Mouse (Mus musculus) stomach, embryonic 15.5 days (tissue): ENCODE measurements at regions not wholly inside any gene's neighbourhood (a gene's known extent, or its start where the extent isn't known, plus 50 kb on each side); places are given as distances from the start of the nearest gene placed in this dataset.

Experiments
- ATAC-seq: fragments of 200-750 bp; cut with Nextera tagmentation; 2 replicates; pipeline ENCODE4 v1.8.0; 2017; ENCODE audit warnings: low read depth, moderate number of reproducible peaks, moderate TSS enrichment; ENCODE audit not compliant: insufficient read depth, low FRiP score
- H3K27ac ChIP-seq: fragments of 300-500 bp; sonication (generic); 2 replicates; pipeline ENCODE4 v1.5.1; 2015; ENCODE audit warnings: mild to moderate bottlenecking, inconsistent platforms
- H3K27me3 ChIP-seq: fragments of 300-500 bp; sonication (generic); replicated peaks from 2 replicates; pipeline ENCODE4 v1.6.1; 2015; ENCODE audit warnings: inconsistent platforms
- H3K36me3 ChIP-seq: fragments of 300-500 bp; sonication (generic); 2 replicates; pipeline ENCODE4 v1.6.1; 2015; ENCODE audit warnings: inconsistent platforms
- H3K4me1 ChIP-seq: fragments of 300-500 bp; sonication (generic); 2 replicates; pipeline ENCODE4 v1.6.1; 2015; ENCODE audit warnings: inconsistent platforms
- H3K4me2 ChIP-seq: fragments of 300-500 bp; sonication (generic); 2 replicates; pipeline ENCODE4 v1.6.1; 2015; ENCODE audit warnings: mild to moderate bottlenecking, inconsistent platforms
- H3K4me3 ChIP-seq: fragments of 300-500 bp; sonication (generic); replicated peaks from 2 replicates; pipeline ENCODE4 v1.5.1; 2015; ENCODE audit warnings: inconsistent platforms
- H3K9ac ChIP-seq: fragments of 300-500 bp; sonication (generic); 2 replicates; pipeline ENCODE4 v1.6.1; 2015; ENCODE audit warnings: inconsistent platforms
- H3K9me3 ChIP-seq: fragments of 300-500 bp; sonication (generic); 2 replicates; pipeline ENCODE4 v1.6.1; 2016; ENCODE audit warnings: inconsistent platforms
- WGBS: fragments of 180-500 bp; shearing (Covaris S2); methylation state at CpG from one replicate; pipeline ENCODE4 v1.1.7; 2015; 5-methylcytosine and 5-hydroxymethylcytosine counted together

- Histone ChIP-seq H3K36me3 (no peaks in the 10 kb centered on the region), H3K4me1 (no peaks in the 10 kb centered on the region), H3K9me3 (no peaks in the 10 kb centered on the region), H3K27ac (no peak overlapping the region), H3K9ac (no peak overlapping the region), H3K27me3 (no peaks in the 10 kb centered on the region), H3K4me2 (no peak overlapping the region), H3K4me3 (no peak overlapping the region)
- 57% methylated on average over 14 of the region's 14 CpGs for WGBS
- ATAC-seq = no peak
These were observed 247.3 kb downstream of the Tshz3 start for GRCm38 (mm10) chr7:36945024-36945815.

DNA sequence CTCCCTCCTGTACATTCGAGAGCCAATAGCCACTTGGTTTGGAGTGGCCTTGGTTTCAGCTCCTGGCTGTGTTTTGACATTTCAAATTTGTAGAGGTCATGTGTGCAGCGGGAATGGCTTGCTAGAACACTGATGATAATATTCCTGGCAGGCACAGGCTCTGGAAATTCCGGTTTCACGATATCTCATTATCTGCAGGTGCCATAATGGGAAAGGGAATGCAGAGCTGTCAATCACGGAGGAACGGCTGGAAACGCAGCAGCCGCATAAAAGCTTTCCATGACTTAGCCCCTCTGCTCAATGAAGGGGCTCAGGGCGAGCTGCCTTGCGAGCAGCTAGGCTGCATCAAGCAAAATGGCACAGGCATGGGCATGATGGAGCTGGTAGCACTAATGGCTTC, 251.6 kb downstream of the Tshz3 start:
- no peaks in the 10 kb centered on the region for H3K9me3 ChIP-seq
- H3K4me3 ChIP-seq = no peak overlapping the region
- no peaks in the 10 kb centered on the region for H3K4me1 ChIP-seq
- 54% methylated on average over 10 of the region's 10 CpGs for WGBS
- no peaks in the 10 kb centered on the region for H3K36me3 ChIP-seq
- no peaks in the 10 kb centered on the region for H3K27me3 ChIP-seq
- no peak overlapping the region for H3K27ac ChIP-seq
- no peak overlapping the region for H3K4me2 ChIP-seq
- peak; percentile 31; the same call in 1 of the 2 replicates for ATAC-seq
- H3K9ac ChIP-seq = no peak overlapping the region

DNA sequence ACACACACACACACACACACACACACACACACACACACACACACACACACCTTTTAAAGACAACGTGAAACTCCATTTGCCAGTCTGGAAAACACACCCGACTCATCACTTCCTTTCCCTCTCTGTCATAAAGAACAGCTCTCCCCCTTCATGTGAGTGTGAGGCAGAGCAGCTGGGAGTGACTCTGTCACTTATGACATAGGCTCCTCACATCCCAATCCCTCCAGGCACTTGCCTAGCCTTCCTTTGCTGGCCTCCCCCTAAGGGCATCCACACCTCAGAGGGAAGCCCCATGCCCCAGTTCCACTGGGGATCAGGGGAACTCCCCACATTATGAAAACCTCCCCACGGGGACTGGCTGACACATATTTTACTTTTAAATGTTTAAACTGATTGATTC, 257.5 kb downstream of the Tshz3 start:
- H3K9ac ChIP-seq = no peak overlapping the region
- no peaks in the 10 kb centered on the region for H3K9me3 ChIP-seq
- no peak overlapping the region for H3K4me3 ChIP-seq
- no peaks in the 10 kb centered on the region for H3K4me1 ChIP-seq
- H3K27ac ChIP-seq = no peak overlapping the region
- no peaks in the 10 kb centered on the region for H3K36me3 ChIP-seq
- H3K27me3 ChIP-seq = no peaks in the 10 kb centered on the region
- H3K4me2 ChIP-seq = no peak overlapping the region
- WGBS = 41% methylated on average over 3 of the region's 3 CpGs
- no peak for ATAC-seq

- 68% methylated on average over 8 of the region's 8 CpGs for WGBS
- Histone ChIP-seq H3K4me3 (no peak overlapping the region), H3K4me2 (no peak overlapping the region), H3K9ac (no peak overlapping the region), H3K27me3 (no peaks in the 10 kb centered on the region), H3K27ac (no peak overlapping the region), H3K9me3 (no peaks in the 10 kb centered on the region), H3K36me3 (no peaks in the 10 kb centered on the region), H3K4me1 (no peaks in the 10 kb centered on the region)
- no peak for ATAC-seq
These were observed 260.3 kb downstream of the Tshz3 start for GRCm38 (mm10) chr7:36958255-36958654.

DNA sequence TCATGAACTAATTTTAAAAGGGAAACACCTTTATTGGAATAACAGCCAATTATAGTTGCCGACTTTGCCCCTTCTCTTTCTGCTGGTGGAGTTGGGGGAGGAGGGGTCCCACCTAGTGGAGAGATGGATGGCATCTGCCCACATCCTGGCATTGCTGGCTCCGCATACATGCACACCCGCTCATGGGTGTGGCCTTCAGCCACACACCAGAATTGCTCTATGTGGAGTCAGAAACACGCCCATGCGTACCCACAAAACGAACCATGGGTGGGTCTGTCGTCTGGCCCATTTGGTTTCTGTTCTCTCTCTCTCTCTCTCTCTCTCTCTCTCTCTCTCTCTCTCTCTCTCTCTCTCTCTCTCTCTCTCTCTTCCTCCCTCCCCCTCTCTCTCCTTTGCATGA, 273.9 kb downstream of the Tshz3 start:
- H3K4me2 ChIP-seq = no peak overlapping the region
- 53% methylated on average over 7 of the region's 7 CpGs for WGBS
- no peak overlapping the region for H3K9ac ChIP-seq
- H3K4me3 ChIP-seq = no peak overlapping the region
- H3K4me1 ChIP-seq = peaks cover 8% of the 10 kb centered on the region; the same call in 1 of the 2 replicates
- ATAC-seq = no peak
- H3K27ac ChIP-seq = no peak overlapping the region
- no peaks in the 10 kb centered on the region for H3K36me3 ChIP-seq
- no peaks in the 10 kb centered on the region for H3K9me3 ChIP-seq
- H3K27me3 ChIP-seq = no peaks in the 10 kb centered on the region

GRCm38 (mm10) chr7:36973654-36974320, 275.9 kb downstream of the Tshz3 start:
- Histone ChIP-seq H3K4me3 (no peak overlapping the region), H3K36me3 (no peaks in the 10 kb centered on the region), H3K4me1 (peaks cover 8% of the 10 kb centered on the region; the same call in 1 of the 2 replicates), H3K27me3 (no peaks in the 10 kb centered on the region), H3K9ac (no peak overlapping the region), H3K4me2 (no peak overlapping the region), H3K27ac (no peak overlapping the region), H3K9me3 (no peaks in the 10 kb centered on the region)
- ATAC-seq = no peak
- 39% methylated on average over 10 of the region's 10 CpGs for WGBS

DNA sequence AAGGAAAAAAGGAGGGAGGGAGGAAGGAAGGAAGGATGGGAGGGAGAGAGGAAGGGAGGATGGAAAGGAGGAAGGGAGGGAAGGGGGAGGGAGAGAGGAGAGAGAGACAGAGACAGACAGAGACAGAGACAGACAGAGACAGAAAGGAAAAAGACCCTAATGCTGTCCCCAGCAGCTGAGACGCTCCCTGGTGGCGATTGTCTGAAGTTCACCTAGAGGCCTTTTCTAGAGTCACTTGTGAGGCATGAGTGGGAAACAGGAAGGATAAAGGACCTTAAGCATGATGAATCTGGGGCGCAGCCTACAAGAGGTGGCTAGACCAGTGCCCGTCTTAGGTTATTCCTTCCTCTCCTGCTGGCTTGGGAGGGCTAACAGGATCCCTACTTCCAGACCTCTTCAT, 276.7 kb downstream of the Tshz3 start:
- no peaks in the 10 kb centered on the region for H3K36me3 ChIP-seq
- no peak overlapping the region for H3K27ac ChIP-seq
- H3K4me1 ChIP-seq = peaks cover 8% of the 10 kb centered on the region; the same call in 1 of the 2 replicates
- no peak overlapping the region for H3K4me2 ChIP-seq
- no peaks in the 10 kb centered on the region for H3K9me3 ChIP-seq
- ATAC-seq = no peak
- 54% methylated on average over 4 of the region's 4 CpGs for WGBS
- no peak overlapping the region for H3K9ac ChIP-seq
- H3K4me3 ChIP-seq = no peak overlapping the region
- no peaks in the 10 kb centered on the region for H3K27me3 ChIP-seq

DNA sequence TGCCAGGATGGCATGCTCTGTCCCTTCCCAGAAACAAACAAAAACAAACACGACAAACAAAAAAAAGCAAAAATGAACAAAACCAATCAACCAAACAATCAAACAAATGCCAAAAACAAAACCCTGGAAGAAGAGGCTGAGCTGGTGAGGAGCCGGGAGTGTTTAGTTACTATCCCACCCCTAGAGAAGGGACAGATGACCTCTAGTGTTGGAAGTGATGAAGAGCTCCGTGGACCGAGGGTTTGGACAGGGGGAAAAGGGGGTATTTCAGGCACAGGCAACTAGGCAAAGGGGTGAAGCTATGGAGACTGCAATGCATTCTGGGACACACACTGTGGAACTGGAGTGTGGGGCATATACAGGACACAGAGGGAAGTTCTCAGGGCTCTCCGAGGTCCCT, 277.6 kb downstream of the Tshz3 start:
- Histone ChIP-seq H3K4me3 (no peak overlapping the region), H3K27ac (no peak overlapping the region), H3K9ac (no peak overlapping the region), H3K36me3 (no peaks in the 10 kb centered on the region), H3K9me3 (no peaks in the 10 kb centered on the region), H3K27me3 (no peaks in the 10 kb centered on the region), H3K4me1 (peaks cover 8% of the 10 kb centered on the region; the same call in 1 of the 2 replicates), H3K4me2 (no peak overlapping the region)
- ATAC-seq = no peak
- 12% methylated on average over 5 of the region's 5 CpGs for WGBS

- H3K27me3 ChIP-seq = no peaks in the 10 kb centered on the region
- WGBS = 67% methylated on average over 12 of the region's 12 CpGs
- ATAC-seq = no peak
- H3K4me1 ChIP-seq = peaks cover 8% of the 10 kb centered on the region; the same call in 1 of the 2 replicates
- H3K36me3 ChIP-seq = no peaks in the 10 kb centered on the region
- no peak overlapping the region for H3K4me2 ChIP-seq
- H3K4me3 ChIP-seq = no peak overlapping the region
- no peak overlapping the region for H3K27ac ChIP-seq
- no peaks in the 10 kb centered on the region for H3K9me3 ChIP-seq
- no peak overlapping the region for H3K9ac ChIP-seq
These were observed 279.9 kb downstream of the Tshz3 start for GRCm38 (mm10) chr7:36977819-36978218.

GRCm38 (mm10) chr7:36989380-36989779, 291.5 kb downstream of the Tshz3 start:
- Histone ChIP-seq H3K9me3 (no peaks in the 10 kb centered on the region), H3K36me3 (no peaks in the 10 kb centered on the region), H3K4me2 (no peak overlapping the region), H3K9ac (no peak overlapping the region), H3K4me1 (no peaks in the 10 kb centered on the region), H3K27ac (no peak overlapping the region), H3K27me3 (no peaks in the 10 kb centered on the region), H3K4me3 (no peak overlapping the region)
- 78% methylated on average over 1 of the region's 1 CpGs for WGBS
- no peak for ATAC-seq

- no peak overlapping the region for H3K27ac ChIP-seq
- H3K36me3 ChIP-seq = no peaks in the 10 kb centered on the region
- H3K9me3 ChIP-seq = no peaks in the 10 kb centered on the region
- 70% methylated on average over 5 of the region's 5 CpGs for WGBS
- no peak overlapping the region for H3K4me3 ChIP-seq
- H3K9ac ChIP-seq = no peak overlapping the region
- H3K4me1 ChIP-seq = no peaks in the 10 kb centered on the region
- no peaks in the 10 kb centered on the region for H3K27me3 ChIP-seq
- ATAC-seq = no peak
- H3K4me2 ChIP-seq = no peak overlapping the region
These were observed 306.7 kb downstream of the Tshz3 start for GRCm38 (mm10) chr7:37004601-37005000.

DNA sequence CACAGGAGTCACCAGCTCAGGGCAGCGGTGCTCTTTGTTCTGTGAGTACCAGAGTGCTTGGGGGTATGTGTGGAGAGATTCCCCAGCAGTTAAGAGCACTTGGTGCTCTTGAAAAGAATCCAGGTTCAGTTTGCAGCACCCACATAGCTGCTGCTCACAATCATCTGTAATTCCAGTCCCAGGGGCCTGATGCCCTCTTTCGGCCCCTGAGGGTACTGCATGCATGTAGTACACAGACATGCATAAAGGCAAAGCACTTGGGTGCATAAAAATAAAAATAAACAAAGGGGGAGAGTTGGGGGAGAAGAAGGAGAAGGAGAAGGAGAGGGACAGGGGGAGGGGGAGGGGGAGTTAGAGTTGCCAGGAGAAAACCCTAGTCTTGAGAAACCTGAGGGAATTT, 307.8 kb downstream of the Tshz3 start:
- 95% methylated on average over 2 of the region's 2 CpGs for whole genome bisulfite sequencing
- no peak overlapping the region for H3K27ac ChIP-seq
- H3K9ac ChIP-seq = no peak overlapping the region
- no peaks in the 10 kb centered on the region for H3K4me1 ChIP-seq
- no peaks in the 10 kb centered on the region for H3K27me3 ChIP-seq
- ATAC-seq = no peak
- H3K9me3 ChIP-seq = no peaks in the 10 kb centered on the region
- no peak overlapping the region for H3K4me2 ChIP-seq
- no peak overlapping the region for H3K4me3 ChIP-seq
- H3K36me3 ChIP-seq = no peaks in the 10 kb centered on the region
